10 mouse cellular contexts compared by ENCODE assay signal in genomic region chr9:45139082-45139481, GRCm38 (mm10). TPM values are rescaled to one million over a fixed set of nuclear protein-coding genes. Genes with fewer than 3 reads are reported as not detected.
DNase-seq lines count a peak whose midpoint lies in the region; ATAC-seq and TF ChIP-seq lines count a peak whose summit lies in the region.
"Had no signal": no experiment of that assay in that cellular context is flagged by ENCODE, and none has a peak within 500 bp of the region (broad histone marks: within the 10 kb centered on the region; RNA-seq: fewer than 3 reads in every experiment).

No protein-coding gene starts in this region.

- ATAC-seq in heart, postnatal 0 days (ENCODE audit: insufficient read depth, low read depth), result no peak
- ATAC-seq in hindbrain, embryonic 14.5 days (ENCODE audit: low FRiP score), result no peak
- no peak for ATAC-seq in midbrain, embryonic 13.5 days
- ATAC-seq in megakaryocyte-erythroid progenitor cell, adult 5-6 weeks (replicated peaks; ENCODE audit: low FRiP score, low TSS enrichment, poor library complexity, severe bottlenecking), result no peak

- H3K36me3 ChIP-seq in heart, postnatal 0 days (replicated peaks; ENCODE audit: control insufficient read depth, insufficient read depth, low read length), result no peaks in the 10 kb centered on the region
- no peaks in the 10 kb centered on the region for H3K36me3 ChIP-seq in embryonic facial prominence, embryonic 10.5 days (replicated peaks)
- no peaks in the 10 kb centered on the region for H3K36me3 ChIP-seq in hindbrain, embryonic 14.5 days (replicated peaks; ENCODE audit: control insufficient read depth, insufficient read depth)
- H3K36me3 ChIP-seq in midbrain, embryonic 13.5 days, result no peaks in the 10 kb centered on the region
- H3K36me3 ChIP-seq: G1E had no signal

- no peaks in the 10 kb centered on the region for H3K9me3 ChIP-seq in heart, postnatal 0 days (replicated peaks; ENCODE audit: control insufficient read depth, low read length)
- H3K9me3 ChIP-seq in embryonic facial prominence, embryonic 10.5 days, result no peaks in the 10 kb centered on the region
- no peaks in the 10 kb centered on the region for H3K9me3 ChIP-seq in hindbrain, embryonic 14.5 days (ENCODE audit: control insufficient read depth, low read length)
- no peaks in the 10 kb centered on the region for H3K9me3 ChIP-seq in midbrain, embryonic 13.5 days
- H3K9me3 ChIP-seq: G1E had no signal

- no peak overlapping the region for H3K27ac ChIP-seq in heart, postnatal 0 days (ENCODE audit: low read depth)
- no peak overlapping the region; the same call in 1 of the 2 replicates for H3K27ac ChIP-seq in embryonic facial prominence, embryonic 10.5 days (replicated peaks)
- H3K27ac ChIP-seq in hindbrain, embryonic 14.5 days, result no peak overlapping the region
- H3K27ac ChIP-seq in midbrain, embryonic 13.5 days, result no peak overlapping the region

- H3K4me3 ChIP-seq in heart, postnatal 0 days (ENCODE audit: low read depth, low read length), result peak overlapping the region; percentile 51
- H3K4me3 ChIP-seq in embryonic facial prominence, embryonic 10.5 days, result peak overlapping the region; percentile 66
- peak overlapping the region; percentile 39 for H3K4me3 ChIP-seq in hindbrain, embryonic 14.5 days (replicated peaks; ENCODE audit: low read length)
- H3K4me3 ChIP-seq in midbrain, embryonic 13.5 days (replicated peaks), result peak overlapping the region; percentile 52

- peak overlapping the region; percentile 72 for H3K4me2 ChIP-seq in heart, postnatal 0 days (ENCODE audit: low read depth, low read length)
- H3K4me2 ChIP-seq in hindbrain, embryonic 14.5 days (replicated peaks), result peak overlapping the region; percentile 89
- H3K4me2 ChIP-seq in midbrain, embryonic 13.5 days (replicated peaks), result peak overlapping the region; percentile 88

- H3K27me3 ChIP-seq in heart, postnatal 0 days (ENCODE audit: control insufficient read depth, insufficient read depth, low read length), result peaks cover 93% of the 10 kb centered on the region
- peaks cover 100% of the 10 kb centered on the region for H3K27me3 ChIP-seq in embryonic facial prominence, embryonic 10.5 days (replicated peaks; ENCODE audit: low read depth, poor library complexity, severe bottlenecking)
- H3K27me3 ChIP-seq in hindbrain, embryonic 14.5 days (ENCODE audit: control insufficient read depth, insufficient read depth, low read length), result peaks cover 86% of the 10 kb centered on the region
- H3K27me3 ChIP-seq in midbrain, embryonic 13.5 days, result peaks cover 100% of the 10 kb centered on the region

- H3K4me1 ChIP-seq in heart, postnatal 0 days (ENCODE audit: control insufficient read depth, insufficient read depth), result peaks cover 18% of the 10 kb centered on the region; the same call in 1 of the 2 replicates
- H3K4me1 ChIP-seq in embryonic facial prominence, embryonic 10.5 days, result peaks cover 70% of the 10 kb centered on the region
- H3K4me1 ChIP-seq in hindbrain, embryonic 14.5 days (replicated peaks; ENCODE audit: control insufficient read depth, insufficient read depth, low read length), result no peaks in the 10 kb centered on the region; the same call in 1 of the 2 replicates
- H3K4me1 ChIP-seq in midbrain, embryonic 13.5 days (replicated peaks), result peaks cover 15% of the 10 kb centered on the region

- intact Hi-C loops in heart, postnatal 25 days (cut with DNase I), result no loop called here

- 8% methylated on average over 7 of the region's 7 CpGs for WGBS in heart, postnatal 0 days
- WGBS in embryonic facial prominence, embryonic 10.5 days, result 3% methylated on average over 7 of the region's 7 CpGs
- 3% methylated on average over 7 of the region's 7 CpGs for WGBS in hindbrain, embryonic 14.5 days
- 4% methylated on average over 7 of the region's 7 CpGs for WGBS in midbrain, embryonic 13.5 days

- no peak overlapping the region for H3K9ac ChIP-seq in heart, postnatal 0 days (replicated peaks; ENCODE audit: low read depth, low read length)
- H3K9ac ChIP-seq in hindbrain, embryonic 14.5 days, result peak overlapping the region; percentile 56; the same call in 1 of the 2 replicates
- H3K9ac ChIP-seq in midbrain, embryonic 13.5 days (replicated peaks), result peak overlapping the region; percentile 65; the same call in 1 of the 2 replicates

- DNase-seq in heart, postnatal 0 days (ENCODE audit: low spot score), result no peak
- no peak for DNase-seq in heart, postnatal 25 days (ENCODE audit: low spot score)
- no peak for DNase-seq in embryonic facial prominence, embryonic 10.5 days (ENCODE audit: low spot score)
- no peak for DNase-seq in hindbrain, embryonic 14.5 days (ENCODE audit: low spot score)
- no peak for DNase-seq in right cerebral cortex, adult 18-20 months
- no peak for DNase-seq in left cerebral cortex, adult 8-10 months (ENCODE audit: low spot score in 2 of 2)
- DNase-seq: kidney, adult 8-10 months had no signal

- no peak for TF ChIP-seq CTCF in heart, postnatal 0 days (IDR thresholded peaks at IDR 0.05; ENCODE audit: low read depth)

- TF ChIP-seq EP300 in heart, postnatal 0 days (IDR thresholded peaks at IDR 0.05; ENCODE audit: low read depth), result no peak

RNA-seq across cellular contexts. Expression of gene Scn4b, which starts 0.9 kb away (rescaled TPM):
- 0.27 and 0.57 TPM in 2 replicates for total RNA-seq in heart, postnatal 0 days (2014; rRNA removed; ENCODE audit: low replicate concordance)
- 0.10 and 0.11 TPM in 2 replicates for polyA plus RNA-seq in heart, postnatal 0 days (2015; fragmentation: Nextera tagmentation; extraction: Ambion mirVana)
- total RNA-seq in heart, postnatal 25 days (2021), result 1 to 10 TPM; 2.5 to 2.8 TPM
- polyA plus RNA-seq in embryonic facial prominence, embryonic 10.5 days (2016; fragmentation: Nextera tagmentation; extraction: Ambion mirVana), result 0.48 and 0.79 TPM in 2 replicates
- polyA plus RNA-seq in hindbrain, embryonic 14.5 days (2014; fragmentation: Nextera tagmentation; extraction: Ambion mirVana), result 0.07 and 0.17 TPM in 2 replicates
- polyA plus RNA-seq in midbrain, embryonic 13.5 days (2015; fragmentation: Nextera tagmentation; extraction: Ambion mirVana), result 0.13 and 0.17 TPM in 2 replicates
- total RNA-seq in megakaryocyte-erythroid progenitor cell, adult 5-6 weeks (2014; fragmentation: Nextera tagmentation), result 0.22 and 1.2 TPM in 2 replicates
- 1.1 TPM in 1 of 2 replicates, not detected in the other for total RNA-seq in megakaryocyte-erythroid progenitor cell, adult 5-6 weeks (2017)
- total RNA-seq in left cerebral cortex, adult 8-10 months (2022), result 100 to 1,000 TPM; 160 to 218 (median 183) TPM
- polyA plus RNA-seq: G1E had no signal

RNA-seq across cellular contexts. Expression of gene Scn2b, which starts 21.5 kb away (rescaled TPM):
- 0.04 and 0.53 TPM in 2 replicates for total RNA-seq in heart, postnatal 0 days (2014; rRNA removed; ENCODE audit: low replicate concordance)
- 0.31 and 0.51 TPM in 2 replicates for polyA plus RNA-seq in heart, postnatal 0 days (2015; fragmentation: Nextera tagmentation; extraction: Ambion mirVana)
- 1 to 10 TPM; 1.1 TPM for total RNA-seq in heart, postnatal 25 days (2021)
- polyA plus RNA-seq in embryonic facial prominence, embryonic 10.5 days (2016; fragmentation: Nextera tagmentation; extraction: Ambion mirVana), result 6.7 and 7.3 TPM in 2 replicates
- 6.9 and 8.1 TPM in 2 replicates for polyA plus RNA-seq in hindbrain, embryonic 14.5 days (2014; fragmentation: Nextera tagmentation; extraction: Ambion mirVana)
- polyA plus RNA-seq in midbrain, embryonic 13.5 days (2015; fragmentation: Nextera tagmentation; extraction: Ambion mirVana), result 6.6 and 7.2 TPM in 2 replicates
- not detected in 2 replicates for total RNA-seq in megakaryocyte-erythroid progenitor cell, adult 5-6 weeks (2014; fragmentation: Nextera tagmentation)
- not detected in 2 replicates for total RNA-seq in megakaryocyte-erythroid progenitor cell, adult 5-6 weeks (2017)
- total RNA-seq in left cerebral cortex, adult 8-10 months (2022), result 100 to 1,000 TPM; 265 to 287 (median 277) TPM
- polyA plus RNA-seq: G1E had no signal

RNA-seq across cellular contexts. Expression of gene BC049352, which starts 42.7 kb away (rescaled TPM):
- not detected in 2 replicates for total RNA-seq in heart, postnatal 0 days (2014; rRNA removed; ENCODE audit: low replicate concordance)
- polyA plus RNA-seq in heart, postnatal 0 days (2015; fragmentation: Nextera tagmentation; extraction: Ambion mirVana), result not detected in 2 replicates
- not detected for total RNA-seq in heart, postnatal 25 days (2021)
- not detected in 2 replicates for polyA plus RNA-seq in embryonic facial prominence, embryonic 10.5 days (2016; fragmentation: Nextera tagmentation; extraction: Ambion mirVana)
- not detected in 2 replicates for polyA plus RNA-seq in hindbrain, embryonic 14.5 days (2014; fragmentation: Nextera tagmentation; extraction: Ambion mirVana)
- polyA plus RNA-seq in midbrain, embryonic 13.5 days (2015; fragmentation: Nextera tagmentation; extraction: Ambion mirVana), result not detected in 2 replicates
- total RNA-seq in megakaryocyte-erythroid progenitor cell, adult 5-6 weeks (2014; fragmentation: Nextera tagmentation), result not detected in 2 replicates
- total RNA-seq in megakaryocyte-erythroid progenitor cell, adult 5-6 weeks (2017), result not detected in 2 replicates
- total RNA-seq in left cerebral cortex, adult 8-10 months (2022), result 1 to 10 TPM; 1.6 to 1.9 (median 1.7) TPM
- polyA plus RNA-seq: G1E had no signal

Comparison
In these comparisons a context has a peak if more than half of its experiments do, and no peak if none do; other contexts are left out.
1. RNA of gene Scn4b, which starts 0.9 kb away (total RNA-seq): 160 to 218 TPM in left cerebral cortex, adult 8-10 months; 2.5 to 2.8 TPM in heart, postnatal 25 days, 0.22 to 1.2 TPM in megakaryocyte-erythroid progenitor cell, adult 5-6 weeks and 0.27 to 0.57 TPM in heart, postnatal 0 days; every median in the first group is over 10 times any median in the second.
2. RNA of gene Scn2b, which starts 21.5 kb away (total RNA-seq): 265 to 287 TPM in left cerebral cortex, adult 8-10 months; 1.1 TPM in heart, postnatal 25 days, 0.04 to 0.53 TPM in heart, postnatal 0 days and not detected in megakaryocyte-erythroid progenitor cell, adult 5-6 weeks; every median in the first group is over 100 times any median in the second.
3. Peak in every context shown above with its lines, with median percentiles within 50 percentile points of each other: H3K4me2 ChIP-seq and H3K4me3 ChIP-seq.